Mouse (Mus musculus) CH12.LX (cell line): ENCODE measurements around the gene Sema3a. TPM values are rescaled to one million over a fixed set of nuclear protein-coding genes. Genes with fewer than 3 reads are reported as not detected.
"Not testable (repeated sequence)": the region's sequence is repeated elsewhere in the genome, so short reads cannot be mapped to it uniquely, and the experiment has no call there.

Source experiments
- DNase-seq: peaks from one replicate; pipeline ENCODE4 v3.0.0-alpha.2; 2013; ENCODE audit errors: extremely low read depth
- H3K27ac ChIP-seq: 2 replicates; pipeline ENCODE4 v1.5.1; 2012; ENCODE audit warnings: low read depth, mild to moderate bottlenecking, control low read depth, moderate library complexity; ENCODE audit not compliant: insufficient read depth
- H3K27me3 ChIP-seq: replicated peaks from 2 replicates; pipeline ENCODE3; 2012; ENCODE audit warnings: inconsistent platforms
- H3K36me3 ChIP-seq, 2 experiments: replicated peaks in 1 of 2; 2 replicates each; pipeline versions ENCODE3 to v1.6.1; 2012; ENCODE audit warnings: inconsistent platforms in 1 of 2, low read length in 1 of 2, mild to moderate bottlenecking in 1 of 2, mixed read lengths in 1 of 2, moderate library complexity in 1 of 2; ENCODE audit not compliant: control insufficient read depth in 1 of 2, insufficient read depth in 1 of 2
- H3K4me1 ChIP-seq, 2 experiments: 2 replicates each; pipeline ENCODE4 v1.6.1; 2012; ENCODE audit warnings: inconsistent platforms in 1 of 2, moderate library complexity in 1 of 2; ENCODE audit not compliant: insufficient read depth in 2 of 2, control insufficient read depth in 1 of 2
- H3K4me2 ChIP-seq: 2 replicates; pipeline ENCODE4 v1.6.1; 2012; ENCODE audit warnings: low read depth, mild to moderate bottlenecking, control low read depth; ENCODE audit not compliant: poor library complexity, insufficient read depth, severe bottlenecking
- H3K4me3 ChIP-seq, 3 experiments: fragments of 150-350 bp in 1 of 3; sonication (generic) in 1 of 3; replicated peaks in 1 of 3; 2 replicates each; pipeline versions ENCODE3 to v1.5.1; 2011 to 2012; ENCODE audit warnings: low read depth in 2 of 3, low read length in 2 of 3, mild to moderate bottlenecking in 2 of 3, moderate library complexity in 2 of 3, control low read depth in 1 of 3, improper control_type of control experiment in 1 of 3, inconsistent platforms in 1 of 3, mixed read lengths in 1 of 3; ENCODE audit not compliant: poor library complexity in 1 of 3
- H3K79me2 ChIP-seq: replicated peaks from 2 replicates; pipeline ENCODE4 v1.6.1; 2012; ENCODE audit warnings: mild to moderate bottlenecking, moderate library complexity; ENCODE audit not compliant: control insufficient read depth, poor library complexity, insufficient read depth, severe bottlenecking; ENCODE audit errors: extremely low read depth
- H3K9ac ChIP-seq: 2 replicates; pipeline ENCODE4 v1.6.1; 2012; ENCODE audit warnings: low read depth, mild to moderate bottlenecking, control low read depth, moderate library complexity; ENCODE audit not compliant: insufficient read depth
- H3K9me3 ChIP-seq: replicated peaks from 2 replicates; pipeline ENCODE3; 2012; ENCODE audit warnings: low read length, inconsistent platforms, mixed read lengths
- BHLHE40 ChIP-seq: IDR thresholded peaks from 2 replicates; pipeline ENCODE4 v1.6.1; 2011; ENCODE audit warnings: mild to moderate bottlenecking, low read depth, low read length, improper control_type of control experiment
- CTCF ChIP-seq, 2 experiments: IDR thresholded peaks in 1 of 2; conservative IDR thresholded peaks in 1 of 2; 2 replicates each; pipeline ENCODE4 v1.5.1; 2011 to 2012; ENCODE audit warnings: low read depth in 2 of 2, low read length in 2 of 2, improper control_type of control experiment in 1 of 2, inconsistent platforms in 1 of 2, mild to moderate bottlenecking in 1 of 2, moderate library complexity in 1 of 2
- E2F4 ChIP-seq: IDR thresholded peaks from 2 replicates; pipeline ENCODE4 v1.6.1; 2011; ENCODE audit warnings: low read depth, low read length, improper control_type of control experiment; ENCODE audit not compliant: insufficient replicate concordance
- ELF1 ChIP-seq: IDR thresholded peaks from 2 replicates; pipeline ENCODE4 v1.6.1; 2014; ENCODE audit warnings: low read depth, mild to moderate bottlenecking, inconsistent platforms, low read length, improper control_type of control experiment
- GABPA ChIP-seq: IDR thresholded peaks from 2 replicates; pipeline ENCODE4 v1.6.1; 2012; ENCODE audit warnings: low read depth, low read length, improper control_type of control experiment, inconsistent platforms; ENCODE audit not compliant: insufficient replicate concordance
- IRF4 ChIP-seq: IDR thresholded peaks from 2 replicates; pipeline ENCODE4 v1.6.1; 2014; ENCODE audit warnings: low read depth, mild to moderate bottlenecking, inconsistent platforms, low read length, improper control_type of control experiment
- KAT2A ChIP-seq: IDR thresholded peaks from 2 replicates; pipeline ENCODE4 v1.6.1; 2012; ENCODE audit warnings: low read length, improper control_type of control experiment, inconsistent platforms; ENCODE audit not compliant: insufficient replicate concordance
- MAFK ChIP-seq: IDR thresholded peaks from 2 replicates; pipeline ENCODE4 v1.6.1; 2011; ENCODE audit warnings: low read length, improper control_type of control experiment; ENCODE audit not compliant: insufficient replicate concordance
- MAX ChIP-seq: IDR thresholded peaks from 2 replicates; pipeline ENCODE4 v1.6.1; 2011; ENCODE audit warnings: low read length, improper control_type of control experiment
- MAZ ChIP-seq: IDR thresholded peaks from 2 replicates; pipeline ENCODE4 v1.6.1; 2012; ENCODE audit warnings: low read depth, mild to moderate bottlenecking, inconsistent platforms, low read length, improper control_type of control experiment, moderate library complexity
- MYC ChIP-seq: IDR thresholded peaks from 2 replicates; pipeline ENCODE4 v1.6.1; 2011; ENCODE audit warnings: low read depth, mild to moderate bottlenecking, improper control_type of control experiment, low read length
- NELFE ChIP-seq: IDR thresholded peaks from 2 replicates; pipeline ENCODE4 v1.6.1; 2011; ENCODE audit warnings: low read depth, low read length, improper control_type of control experiment
- RCOR1 ChIP-seq: conservative IDR thresholded peaks from 2 replicates; pipeline ENCODE4 v1.6.1; 2012; ENCODE audit warnings: low read depth, mild to moderate bottlenecking, inconsistent platforms, low read length, improper control_type of control experiment
- SMC3 ChIP-seq: IDR thresholded peaks from 2 replicates; pipeline ENCODE4 v1.6.1; 2011; ENCODE audit warnings: low read depth, low read length, improper control_type of control experiment
- UBTF ChIP-seq: IDR thresholded peaks from 2 replicates; pipeline ENCODE4 v1.6.1; 2012; ENCODE audit warnings: low read depth, mild to moderate bottlenecking, inconsistent platforms, low read length, improper control_type of control experiment, moderate library complexity
- USF1 ChIP-seq: IDR thresholded peaks from 2 replicates; pipeline ENCODE4 v1.6.1; 2014; ENCODE audit warnings: low read depth, mild to moderate bottlenecking, inconsistent platforms, low read length, improper control_type of control experiment
- dilution Hi-C: fragments of 300-500 bp; cut with MboI; formaldehyde crosslinking; loops from 2 replicates; pipeline ENCODE4 v1.14.3; 2020; ENCODE audit warnings: low sequenced_read_pairs; ENCODE audit not compliant: extremely low pct_unique_long_range_greater_than_20kb, extremely low pct_ligation_motif_present
- in situ Hi-C: fragments of 300-500 bp; cut with MboI; formaldehyde crosslinking; loops from 3 replicates; pipeline ENCODE4 v1.14.3; 2019; ENCODE audit warnings: low sequenced_read_pairs, low pct_ligation_motif_present, low pct_unique_long_range_greater_than_20kb, mixed read lengths
- polyA plus RNA-seq: library from polyadenylated mRNA; unstranded; fragments of >175 nt; gene quantifications from 2 replicates; pipeline ENCODE4 v1.2.1, GENCODE M21; 2012; ENCODE audit warnings: low read depth; ENCODE audit not compliant: insufficient read length
- total RNA-seq, 2 experiments: library from RNA; depleted of rRNA; stranded (reverse); fragments of 300-350 nt in 1 of 2; fragments of >200 nt in 1 of 2; gene quantifications; 2 replicates each; pipeline ENCODE4 v1.2.3; 2012 to 2014

The Sema3a gene
- total and polyA plus RNA-seq, 3 experiments, result not detected

GRCm38 (mm10) chr5:13488671-13489070, 363.5 kb downstream of the Sema3a start:
- peaks cover 16% of the 10 kb centered on the region for H3K9me3 ChIP-seq
- no peak for DNase-seq
- H3K4me3 ChIP-seq, result no peak overlapping the region
- no peaks in the 10 kb centered on the region for H3K4me1 ChIP-seq
- H3K4me2 ChIP-seq, result no peak overlapping the region
- H3K27ac ChIP-seq, result no peak overlapping the region
- no peaks in the 10 kb centered on the region for H3K27me3 ChIP-seq
- H3K79me2 ChIP-seq, result no peaks in the 10 kb centered on the region
- no peak overlapping the region for H3K9ac ChIP-seq
- dilution Hi-C loops (no loop called here), in situ Hi-C loops (no loop called here)
- no peaks in the 10 kb centered on the region for H3K36me3 ChIP-seq
- no peak for TF ChIP-seq BHLHE40
- TF ChIP-seq MYC, result no peak
- no peak for TF ChIP-seq GABPA
- TF ChIP-seq SMC3, result no peak
- no peak for TF ChIP-seq MAFK
- no peak for TF ChIP-seq NELFE
- TF ChIP-seq USF1, result no peak
- TF ChIP-seq ELF1, result no peak
- no peak for TF ChIP-seq IRF4
- no peak for TF ChIP-seq E2F4
- TF ChIP-seq MAX, result no peak
- no peak for TF ChIP-seq KAT2A
- no peak for TF ChIP-seq UBTF
- TF ChIP-seq RCOR1, result no peak
- TF ChIP-seq MAZ, result no peak

GRCm38 (mm10) chr5:13495967-13496366, 370.8 kb downstream of the Sema3a start:
- H3K27ac ChIP-seq, H3K9ac ChIP-seq, in situ Hi-C loops, H3K4me2 ChIP-seq, dilution Hi-C loops, H3K79me2 ChIP-seq, H3K27me3 ChIP-seq, H3K4me1 ChIP-seq, H3K4me3 ChIP-seq, DNase-seq, H3K36me3 ChIP-seq: not testable (repeated sequence)
- H3K9me3 ChIP-seq, result peaks cover 17% of the 10 kb centered on the region

- Histone ChIP-seq H3K79me2 (no peaks in the 10 kb centered on the region), H3K9ac (no peak overlapping the region), H3K36me3 (no peaks in the 10 kb centered on the region), H3K27ac (no peak overlapping the region), H3K4me2 (no peak overlapping the region), H3K9me3 (peaks cover 13% of the 10 kb centered on the region), H3K4me1 (no peaks in the 10 kb centered on the region), H3K27me3 (no peaks in the 10 kb centered on the region), H3K4me3 (no peak overlapping the region)
- dilution Hi-C loops, result no loop called here
- DNase-seq, result no peak
- TF ChIP-seq CTCF (conservative IDR thresholded peaks at IDR 0.05 in 1 of 2, IDR thresholded peaks at IDR 0.05 in 1 of 2; ENCODE audit: low read depth in 2 of 2, low read length in 2 of 2), result no peak
- in situ Hi-C loops, result no loop called here
Measured at GRCm38 (mm10) chr5:13499835-13500234, 374.6 kb downstream of the Sema3a start.
